Mouse (Mus musculus): ENCODE measurements at regions not wholly inside any gene's neighbourhood (a gene's known extent, or its start where the extent isn't known, plus 50 kb on each side); places are given as distances from the start of the nearest gene placed in this dataset.

DNA sequence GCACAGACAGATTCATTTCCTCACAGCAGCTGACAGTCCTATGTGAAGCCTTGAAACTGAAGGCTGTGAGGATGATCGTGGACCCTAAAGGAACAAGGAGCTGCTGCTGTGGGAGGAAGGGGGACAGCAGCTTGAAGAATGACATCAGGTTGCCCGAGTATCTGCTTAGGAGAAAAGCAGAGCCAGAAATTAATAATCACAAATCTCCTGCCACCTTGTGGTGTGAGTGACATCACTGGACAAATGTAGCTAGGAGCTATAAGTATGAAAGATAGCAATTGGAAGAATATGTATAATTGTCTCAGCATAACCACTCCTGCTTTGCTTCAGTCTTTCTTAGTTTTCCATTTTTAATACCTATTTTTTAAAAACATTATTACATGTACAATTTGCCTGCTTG, 356.6 kb upstream of the Epha7 start:
- no peaks in the 10 kb centered on the region for H3K27me3 ChIP-seq (ENCODE audit: insufficient read depth, low read length)
- H3K4me2 ChIP-seq (replicated peaks; ENCODE audit: low read depth, low read length), result no peak overlapping the region
- no peak overlapping the region for H3K27ac ChIP-seq (ENCODE audit: low read length)
- no peaks in the 10 kb centered on the region for H3K36me3 ChIP-seq (ENCODE audit: insufficient read depth, low read length)
- H3K9me3 ChIP-seq (ENCODE audit: low read length), result no peaks in the 10 kb centered on the region
- no peak overlapping the region for H3K4me3 ChIP-seq (ENCODE audit: low read length)
- H3K9ac ChIP-seq (replicated peaks; ENCODE audit: low read length), result no peak overlapping the region
- no peaks in the 10 kb centered on the region for H3K4me1 ChIP-seq (ENCODE audit: insufficient read depth, low read length)
- ATAC-seq (ENCODE audit: low FRiP score, low TSS enrichment), result no peak
- WGBS, result 52% methylated on average over 2 of the region's 2 CpGs
